Mouse (Mus musculus) stomach, postnatal 0 days (tissue): ENCODE results near the gene Sco1. TPM values are rescaled to one million over a fixed set of nuclear protein-coding genes. Genes with fewer than 3 reads are reported as not detected.

ENCODE experiments used
- ATAC-seq: fragments of 200-750 bp; cut with Nextera tagmentation; 2 replicates; pipeline ENCODE4 v1.8.0; 2017; ENCODE audit not compliant: low FRiP score, low TSS enrichment
- DNase-seq: peaks from one replicate; pipeline ENCODE4 v3.0.0-alpha.2; 2016; ENCODE audit warnings: low spot score
- H3K27ac ChIP-seq: fragments of 300-500 bp; sonication (generic); replicated peaks from 2 replicates; pipeline ENCODE4 v1.5.1; 2014; ENCODE audit warnings: mild to moderate bottlenecking, control low read depth
- H3K27me3 ChIP-seq: fragments of 300-500 bp; sonication (generic); 2 replicates; pipeline ENCODE4 v1.6.1; 2014; ENCODE audit warnings: low read length; ENCODE audit not compliant: control insufficient read depth, insufficient read depth
- H3K36me3 ChIP-seq: fragments of 300-500 bp; sonication (generic); 2 replicates; pipeline ENCODE4 v1.6.1; 2014; ENCODE audit warnings: low read length, mixed read lengths; ENCODE audit not compliant: control insufficient read depth, insufficient read depth
- H3K4me1 ChIP-seq: fragments of 300-500 bp; sonication (generic); replicated peaks from 2 replicates; pipeline ENCODE4 v1.6.1; 2014; ENCODE audit warnings: antibody characterized with exemption; ENCODE audit not compliant: control insufficient read depth, insufficient read depth
- H3K4me2 ChIP-seq: fragments of 300-500 bp; sonication (generic); replicated peaks from 2 replicates; pipeline ENCODE4 v1.6.1; 2014; ENCODE audit warnings: low read depth, mild to moderate bottlenecking, control low read depth, moderate library complexity
- H3K4me3 ChIP-seq: fragments of 300-500 bp; sonication (generic); 2 replicates; pipeline ENCODE4 v1.5.1; 2014; ENCODE audit warnings: low read depth, low read length, control low read depth
- H3K9ac ChIP-seq: fragments of 300-500 bp; sonication (generic); 2 replicates; pipeline ENCODE4 v1.6.1; 2014; ENCODE audit warnings: mild to moderate bottlenecking, low read length, control low read depth, mixed read lengths
- H3K9me3 ChIP-seq: fragments of 300-500 bp; sonication (generic); 2 replicates; pipeline ENCODE4 v1.6.1; 2016; ENCODE audit warnings: low read length; ENCODE audit not compliant: control insufficient read depth
- CTCF ChIP-seq: IDR thresholded peaks from 2 replicates; pipeline ENCODE4 v1.5.1; 2016; ENCODE audit warnings: antibody characterized with exemption, low read depth, mild to moderate bottlenecking, moderate library complexity
- EP300 ChIP-seq: optimal IDR thresholded peaks from 2 replicates; pipeline ENCODE3; 2016; ENCODE audit warnings: antibody characterized with exemption
- WGBS: fragments of 180-500 bp; shearing (Covaris S2); extraction: QIAGEN DNeasy Blood & Tissue Kit; methylation state at CpG from one replicate; pipeline ENCODE4 v1.1.7; 2014; 5-methylcytosine and 5-hydroxymethylcytosine counted together
- polyA plus RNA-seq: library from polyadenylated mRNA; unstranded; fragments of >200 nt; fragmentation: Nextera tagmentation; extraction: Ambion mirVana; gene quantifications from 2 replicates; pipeline ENCODE4 v1.2.1, GENCODE M21; 2015

Sco1 gene
- polyA plus RNA-seq, 1 experiment from 2014 or later = 14.5 TPM

GRCm38 (mm10) chr11:67093201-67093600 lies 40.7 kb downstream of the Sco1 start:
- no peak for DNase-seq
- TF ChIP-seq CTCF (no peak), EP300 (no peak)
- Histone ChIP-seq H3K36me3 (no peaks in the 10 kb centered on the region), H3K4me3 (no peak overlapping the region), H3K27me3 (no peaks in the 10 kb centered on the region), H3K4me1 (no peaks in the 10 kb centered on the region), H3K9ac (no peak overlapping the region), H3K9me3 (no peaks in the 10 kb centered on the region), H3K4me2 (no peak overlapping the region), H3K27ac (no peak overlapping the region)
- ATAC-seq = no peak
- 74% methylated on average over 9 of the region's 9 CpGs for whole genome bisulfite sequencing

GRCm38 (mm10) chr11:67093652-67094051 lies 41.2 kb downstream of the Sco1 start:
- Histone ChIP-seq H3K4me3 (no peak overlapping the region), H3K27ac (no peak overlapping the region), H3K36me3 (no peaks in the 10 kb centered on the region), H3K9ac (no peak overlapping the region), H3K27me3 (no peaks in the 10 kb centered on the region), H3K9me3 (no peaks in the 10 kb centered on the region), H3K4me2 (no peak overlapping the region), H3K4me1 (no peaks in the 10 kb centered on the region)
- WGBS = 94% methylated on average over 5 of the region's 5 CpGs
- ATAC-seq (no peak), DNase-seq (no peak)
- no peak for TF ChIP-seq EP300
- no peak for TF ChIP-seq CTCF

- H3K4me3 ChIP-seq = no peak overlapping the region
- H3K4me1 ChIP-seq = no peaks in the 10 kb centered on the region
- TF ChIP-seq EP300 = no peak
- no peak for TF ChIP-seq CTCF
- WGBS = 66% methylated on average over 29 of the region's 29 CpGs
- H3K9me3 ChIP-seq = no peaks in the 10 kb centered on the region
- ATAC-seq (no peak), DNase-seq (no peak)
- no peaks in the 10 kb centered on the region for H3K36me3 ChIP-seq
- no peak overlapping the region for H3K4me2 ChIP-seq
- no peaks in the 10 kb centered on the region for H3K27me3 ChIP-seq
- H3K27ac ChIP-seq = no peak overlapping the region
- no peak overlapping the region for H3K9ac ChIP-seq
Observed at GRCm38 (mm10) chr11:67094470-67094869, 42.0 kb downstream of the Sco1 start.

- ATAC-seq = no peak
- 92% methylated on average over 10 of the region's 10 CpGs for WGBS
- no peaks in the 10 kb centered on the region for H3K9me3 ChIP-seq
Observed at GRCm38 (mm10) chr11:67097709-67098108, 45.2 kb downstream of the Sco1 start.

GRCm38 (mm10) chr11:67098427-67098826 lies 46.0 kb downstream of the Sco1 start:
- H3K4me2 ChIP-seq = no peak overlapping the region
- no peak for ATAC-seq
- WGBS = 75% methylated on average over 11 of the region's 11 CpGs

More at GRCm38 (mm10) chr11:67097709-67098108, 45.2 kb downstream of the Sco1 start:
- Histone ChIP-seq H3K4me2 (no peak overlapping the region), H3K27me3 (no peaks in the 10 kb centered on the region), H3K36me3 (no peaks in the 10 kb centered on the region), H3K4me3 (no peak overlapping the region), H3K9ac (no peak overlapping the region), H3K27ac (no peak overlapping the region), H3K4me1 (no peaks in the 10 kb centered on the region)
- DNase-seq = no peak
- TF ChIP-seq CTCF (no peak), EP300 (no peak)

GRCm38 (mm10) chr11:67099241-67099640 lies 46.8 kb downstream of the Sco1 start:
- TF ChIP-seq EP300 (no peak), CTCF (no peak)
- H3K4me1 ChIP-seq = no peaks in the 10 kb centered on the region
- no peaks in the 10 kb centered on the region for H3K9me3 ChIP-seq
- H3K4me2 ChIP-seq = no peak overlapping the region
- no peaks in the 10 kb centered on the region for H3K36me3 ChIP-seq
- H3K9ac ChIP-seq = no peak overlapping the region
- 96% methylated on average over 16 of the region's 16 CpGs for WGBS
- H3K27me3 ChIP-seq = no peaks in the 10 kb centered on the region
- H3K27ac ChIP-seq = no peak overlapping the region
- ATAC-seq (no peak), DNase-seq (no peak)
- no peak overlapping the region for H3K4me3 ChIP-seq

More at GRCm38 (mm10) chr11:67098427-67098826, 46.0 kb downstream of the Sco1 start:
- Histone ChIP-seq H3K4me1 (no peaks in the 10 kb centered on the region), H3K27ac (no peak overlapping the region), H3K9ac (no peak overlapping the region), H3K36me3 (no peaks in the 10 kb centered on the region), H3K27me3 (no peaks in the 10 kb centered on the region), H3K9me3 (no peaks in the 10 kb centered on the region), H3K4me3 (no peak overlapping the region)
- no peak for DNase-seq
- TF ChIP-seq CTCF (no peak), EP300 (no peak)
